Mouse (Mus musculus): ENCODE measurements around the gene Map1s.

DNA sequence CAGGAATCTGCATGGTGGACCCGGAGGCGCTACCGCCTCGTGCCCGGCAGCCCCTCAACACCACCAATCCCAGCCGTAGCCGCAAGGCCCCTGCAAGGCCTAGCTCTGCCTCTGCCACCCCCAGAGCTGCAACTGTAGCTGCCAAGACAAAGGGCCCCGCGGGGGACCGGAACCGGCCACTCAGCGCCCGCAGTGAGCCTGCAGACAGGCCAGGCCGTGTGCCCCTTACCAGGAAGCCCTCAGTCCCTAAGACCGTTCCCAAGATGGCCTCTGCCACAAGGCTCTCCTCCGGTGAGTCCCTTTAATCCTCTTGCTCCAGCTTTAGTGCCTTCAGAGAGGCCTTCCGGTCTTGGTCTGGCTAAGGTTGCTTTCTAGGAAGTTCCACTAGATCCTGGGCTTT is 9.0 kb downstream of the Map1s start:
- TF ChIP-seq POLR2A (IDR thresholded peaks at IDR 0.05; ENCODE audit: low read depth, low read length): no peak
- TF ChIP-seq CTCF (IDR thresholded peaks at IDR 0.05; ENCODE audit: extremely low read depth, insufficient read depth, insufficient read length, insufficient replicate concordance): no peak

All from spleen, adult 2 months (tissue).